Mouse (Mus musculus): ENCODE measurements around the gene Rtkn2. TPM values are rescaled to one million over a fixed set of nuclear protein-coding genes. Genes with fewer than 3 reads are reported as not detected.

Rtkn2 gene
- polyA plus RNA-seq, 1 experiment from 2014 or later, result 16.0 TPM

DNA sequence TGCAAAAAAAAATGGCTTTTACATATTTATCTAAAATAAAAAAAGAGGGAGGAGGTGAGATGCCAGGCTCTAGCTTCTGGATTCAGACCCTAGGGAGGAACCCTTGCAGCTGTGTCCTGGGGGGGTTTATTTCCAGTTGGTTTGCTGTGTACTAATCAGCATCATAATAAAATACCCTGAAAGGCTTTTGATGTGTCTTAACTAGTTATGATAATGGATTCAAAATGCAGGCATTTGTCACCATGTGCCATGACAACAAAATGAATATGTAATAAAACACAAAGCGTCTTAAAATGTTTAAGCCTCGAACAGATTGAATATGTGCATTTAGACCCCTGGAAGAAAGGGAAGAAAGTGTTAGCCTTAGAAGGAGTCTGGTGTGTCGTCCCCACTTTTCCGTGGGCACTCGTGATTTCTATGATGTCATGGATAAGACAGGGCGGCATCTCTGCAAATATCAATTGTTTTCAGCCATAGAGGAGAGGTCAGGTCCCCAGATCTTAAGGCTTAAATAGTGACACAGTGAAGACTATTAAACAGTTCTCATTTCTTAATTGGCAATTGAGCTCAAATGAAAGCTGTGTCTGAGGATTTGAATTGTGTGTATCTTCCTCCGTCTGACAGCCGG lies 59.7 kb downstream of the Rtkn2 start:
- no peak for DNase-seq (ENCODE audit: low spot score)

- no peak for DNase-seq (ENCODE audit: low spot score)
Observed at GRCm38 (mm10) chr10:68039641-68040205, 60.4 kb downstream of the Rtkn2 start.

GRCm38 (mm10) chr10:68040394-68040793 lies 61.0 kb downstream of the Rtkn2 start:
- DNase-seq (ENCODE audit: low spot score), result no peak

DNA sequence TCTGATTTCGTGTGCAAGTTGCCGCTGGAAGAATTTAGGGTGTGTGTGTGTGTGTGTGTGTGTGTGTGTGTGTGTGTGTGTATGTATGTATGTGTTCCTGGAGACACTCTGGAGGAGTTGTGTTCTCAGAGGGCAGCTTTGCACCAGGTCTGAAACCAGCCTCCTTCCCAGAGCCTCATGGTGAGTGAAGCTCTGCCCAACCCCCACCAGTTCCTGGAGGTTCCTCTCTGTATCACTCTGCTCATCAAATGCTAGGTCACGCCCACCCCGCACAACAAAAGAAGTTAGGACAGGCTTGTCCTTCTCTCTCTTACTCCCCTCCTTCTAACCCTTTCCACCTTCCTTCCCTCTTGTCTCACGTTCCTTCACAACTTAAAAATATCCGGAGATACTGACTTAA lies 64.6 kb downstream of the Rtkn2 start:
- no peak for DNase-seq (ENCODE audit: low spot score)

DNA sequence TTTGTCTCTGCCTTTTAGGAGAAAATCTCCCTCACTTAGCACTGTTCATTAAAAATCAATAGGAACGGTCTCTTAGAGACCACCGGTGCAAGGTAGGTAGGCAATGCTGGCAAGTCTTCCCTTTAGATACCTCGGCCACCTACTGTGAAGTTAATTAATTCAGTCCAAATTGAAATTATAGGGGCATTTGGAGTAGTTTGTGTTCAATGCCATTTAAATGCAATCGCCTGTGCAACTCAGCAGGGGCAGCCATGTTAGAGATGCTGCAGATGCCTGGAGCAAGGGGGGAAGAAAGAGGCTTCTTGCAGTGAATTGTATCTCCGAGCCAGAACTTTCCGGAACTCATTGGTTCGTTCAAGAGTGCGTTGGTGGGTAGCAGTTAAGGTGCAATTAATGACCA lies 65.5 kb downstream of the Rtkn2 start:
- no peak for DNase-seq (ENCODE audit: low spot score)

DNA sequence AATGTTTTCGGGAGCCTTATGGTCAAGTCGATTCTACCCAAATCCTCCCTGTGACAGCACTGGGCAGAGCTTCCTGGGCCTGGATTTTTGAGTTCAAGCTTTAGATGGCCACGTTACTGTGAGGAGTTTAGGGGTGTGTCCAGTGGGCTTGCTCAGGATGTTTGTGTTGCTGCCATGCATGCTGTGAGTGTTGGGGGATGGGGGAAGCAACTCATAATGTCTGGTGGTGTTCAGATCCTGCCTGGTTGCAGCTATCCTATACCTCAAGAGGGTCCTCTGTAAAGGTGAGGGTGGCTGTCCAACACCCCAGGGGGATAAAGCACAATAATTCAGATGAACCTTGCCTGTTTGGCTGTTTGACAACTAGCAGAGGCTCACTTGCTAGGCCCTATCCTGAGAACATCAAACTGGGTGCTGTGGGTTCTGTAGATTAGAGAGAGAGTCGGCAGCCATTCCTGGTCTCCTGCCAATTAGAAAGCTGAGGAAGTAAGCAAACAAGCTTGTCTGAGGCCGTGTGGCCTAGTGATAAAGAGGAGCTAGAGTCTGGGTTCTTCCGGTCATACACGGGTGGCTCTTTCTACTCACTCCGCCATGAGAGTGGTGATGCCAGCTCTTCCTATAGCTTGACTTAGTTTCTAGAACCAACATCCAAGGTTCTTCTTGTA lies 69.4 kb downstream of the Rtkn2 start:
- DNase-seq (ENCODE audit: low spot score), result no peak

- DNase-seq (ENCODE audit: low spot score), result no peak
Observed at GRCm38 (mm10) chr10:68050882-68051281, 71.5 kb downstream of the Rtkn2 start.

- DNase-seq (ENCODE audit: low spot score), result no peak
Observed at GRCm38 (mm10) chr10:68051316-68051933, 72.1 kb downstream of the Rtkn2 start.

DNA sequence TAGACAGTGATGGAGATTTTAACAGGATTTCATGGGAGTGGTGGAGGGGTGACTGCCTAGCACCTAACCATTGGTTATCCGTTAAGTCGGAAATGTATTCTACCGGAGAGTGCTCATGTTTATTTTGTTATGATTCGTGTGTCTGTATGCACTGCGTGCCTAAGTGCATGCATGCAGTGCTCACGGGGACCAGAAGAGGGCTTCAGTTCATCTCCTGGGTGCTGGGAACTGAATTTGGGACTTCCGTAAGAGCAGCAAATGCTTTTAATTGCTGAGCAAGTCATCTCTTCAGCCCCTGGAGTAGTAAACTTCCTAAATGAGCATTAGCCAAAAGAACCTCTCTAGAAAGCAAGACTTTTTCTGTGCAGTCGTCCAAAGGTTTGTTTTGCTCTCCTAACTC lies 72.9 kb downstream of the Rtkn2 start:
- no peak for DNase-seq (ENCODE audit: low spot score)

- peak; percentile 19 for DNase-seq (ENCODE audit: low spot score)
Observed at GRCm38 (mm10) chr10:68054131-68054530, 74.8 kb downstream of the Rtkn2 start.

GRCm38 (mm10) chr10:68054706-68055105 lies 75.3 kb downstream of the Rtkn2 start:
- no peak for DNase-seq (ENCODE audit: low spot score)

DNA sequence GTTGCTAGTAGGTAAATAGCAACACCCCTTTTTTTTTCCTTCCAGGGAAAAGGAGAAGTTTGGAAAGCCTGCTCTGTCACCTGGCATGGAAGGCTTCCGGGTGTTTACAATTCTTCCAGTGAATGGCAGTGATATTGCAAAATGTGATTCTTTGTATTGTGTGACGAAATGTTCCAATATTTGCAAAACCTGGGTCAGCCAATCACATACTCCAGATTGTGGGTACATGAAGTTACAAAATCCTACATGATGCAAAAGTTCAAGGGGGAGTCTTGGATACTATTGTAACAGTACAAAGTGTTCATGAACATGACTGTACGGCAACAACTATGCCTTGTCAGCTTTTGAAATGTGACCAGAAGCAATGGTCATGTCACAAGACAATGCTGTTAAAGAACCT lies 78.5 kb downstream of the Rtkn2 start:
- no peak for DNase-seq (ENCODE audit: low spot score)

DNA sequence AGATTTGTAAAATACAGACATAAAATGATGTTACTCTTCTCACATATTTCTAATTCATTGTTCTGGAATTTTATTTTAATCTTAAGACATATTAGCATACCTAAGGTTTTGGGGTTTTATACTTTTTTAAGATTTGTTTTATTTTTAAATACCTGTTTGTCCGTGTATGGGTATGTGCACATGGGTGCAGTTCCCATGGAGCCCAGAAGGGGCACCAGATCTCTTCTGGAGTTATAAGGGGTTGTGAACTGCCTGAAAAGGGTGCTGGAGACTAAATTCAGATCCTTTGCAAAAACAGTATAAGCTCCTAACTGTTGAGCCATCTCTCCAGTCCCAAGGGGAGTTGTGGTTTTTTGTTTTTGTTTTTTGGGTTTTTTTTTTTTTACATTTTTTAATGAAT lies 79.0 kb downstream of the Rtkn2 start:
- no peak for DNase-seq (ENCODE audit: low spot score)

DNA sequence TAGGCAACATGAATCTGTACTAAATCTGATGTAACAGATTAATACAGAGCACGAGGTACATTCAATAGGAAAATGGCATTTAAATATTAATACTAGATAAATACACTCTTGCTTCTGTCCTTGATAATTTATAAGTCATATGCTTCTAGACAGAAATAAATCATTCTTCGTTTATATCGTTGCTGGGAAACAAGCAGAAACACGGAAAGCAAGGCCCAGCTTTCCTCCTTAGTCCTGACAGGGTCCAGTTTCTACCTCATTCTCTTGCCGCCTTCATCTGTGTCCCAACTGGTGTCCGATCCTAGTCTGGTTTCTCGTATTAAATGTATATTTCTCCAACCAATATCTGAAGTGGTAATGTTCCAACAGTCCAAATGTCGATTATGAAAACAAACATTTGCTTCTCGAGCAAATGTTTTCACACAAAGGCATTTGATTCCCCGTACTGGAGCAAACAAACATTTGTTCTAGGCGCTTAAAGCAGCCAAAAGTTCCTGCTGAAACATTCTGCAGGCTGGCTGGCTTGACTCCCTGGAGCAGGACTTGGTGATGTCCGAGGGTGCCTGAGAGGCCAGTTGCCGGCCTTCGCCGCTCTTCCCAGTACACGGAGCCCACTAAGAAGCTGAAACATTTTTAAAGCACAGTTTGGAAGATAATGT lies 81.3 kb downstream of the Rtkn2 start:
- DNase-seq (ENCODE audit: low spot score), result no peak

- no peak for DNase-seq (ENCODE audit: low spot score)
Observed at GRCm38 (mm10) chr10:68061249-68061615, 81.9 kb downstream of the Rtkn2 start.

DNA sequence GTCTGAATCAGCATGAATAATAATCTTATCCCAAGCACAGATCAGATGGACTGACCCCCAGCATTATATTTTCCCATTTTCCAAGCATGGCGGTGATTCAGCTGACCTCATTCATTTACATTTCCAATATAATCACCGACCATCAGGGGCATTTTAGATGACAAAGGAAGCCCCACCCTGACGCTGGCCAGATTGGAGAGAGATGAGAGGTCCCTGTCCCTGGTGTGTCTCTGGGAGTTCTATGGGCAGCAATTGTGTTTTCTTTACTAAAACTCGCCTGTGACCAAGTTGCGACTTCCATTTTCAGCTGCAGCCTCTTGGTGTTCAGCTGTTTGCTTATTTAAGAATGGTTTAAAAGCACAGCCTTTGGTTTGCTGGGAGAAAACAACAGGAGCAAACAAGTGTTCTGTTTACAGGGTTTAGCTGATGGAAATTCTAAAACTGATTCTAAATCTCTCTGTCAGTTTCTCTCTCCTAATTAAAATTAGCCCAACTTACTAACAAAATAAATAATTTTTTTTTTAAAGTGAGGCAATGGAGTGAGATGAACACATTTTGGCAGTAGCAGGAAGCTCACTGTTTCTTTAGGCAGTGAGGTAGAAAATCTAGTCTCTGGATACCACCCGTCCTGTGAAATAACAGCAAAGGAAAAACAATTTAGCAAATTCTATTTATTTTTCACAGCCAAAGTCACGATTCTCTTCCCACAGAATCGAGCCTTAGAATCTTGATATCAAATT lies 84.6 kb downstream of the Rtkn2 start:
- DNase-seq (ENCODE audit: low spot score), result no peak

GRCm38 (mm10) chr10:68064571-68064970 lies 85.2 kb downstream of the Rtkn2 start:
- no peak for DNase-seq (ENCODE audit: low spot score)

GRCm38 (mm10) chr10:68066173-68066572 lies 86.8 kb downstream of the Rtkn2 start:
- no peak for DNase-seq (ENCODE audit: low spot score)

- no peak for DNase-seq (ENCODE audit: low spot score)
Observed at GRCm38 (mm10) chr10:68067961-68068360, 88.6 kb downstream of the Rtkn2 start.

DNA sequence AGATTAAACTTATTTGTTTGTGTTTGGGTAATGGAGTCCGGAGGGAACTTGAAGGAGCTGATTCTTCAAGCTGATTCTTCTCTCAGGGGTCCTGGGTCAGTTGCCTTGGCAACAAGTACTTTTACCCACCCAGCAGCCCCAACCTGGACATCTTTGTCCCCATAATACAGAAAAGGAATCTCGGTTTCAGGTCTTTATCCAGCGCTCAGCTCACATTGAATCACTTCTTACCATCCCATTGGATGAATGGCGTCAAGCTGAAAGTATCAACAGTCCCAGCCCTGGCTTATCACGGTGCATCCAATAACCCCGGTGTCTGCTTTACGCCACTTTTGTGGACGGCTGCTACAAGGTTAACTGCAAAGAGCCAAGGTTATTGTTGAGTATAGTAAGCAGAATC lies 89.1 kb downstream of the Rtkn2 start:
- DNase-seq (ENCODE audit: low spot score), result no peak

GRCm38 (mm10) chr10:68071041-68071440 lies 91.7 kb downstream of the Rtkn2 start:
- DNase-seq (ENCODE audit: low spot score), result no peak

All from thymus, postnatal 0 days (tissue).